Mouse (Mus musculus) heart, embryonic 12.5 days (tissue): ENCODE results near the gene Sec24a. TPM values are rescaled to one million over a fixed set of nuclear protein-coding genes. Genes with fewer than 3 reads are reported as not detected.
"Not testable (repeated sequence)": the region's sequence is repeated elsewhere in the genome, so short reads cannot be mapped to it uniquely, and the experiment has no call there.

Source experiments
- ATAC-seq: fragments of 200-750 bp; cut with Nextera tagmentation; 2 replicates; pipeline ENCODE4 v1.8.0; 2017; ENCODE audit warnings: moderate TSS enrichment, moderate library complexity; ENCODE audit not compliant: insufficient number of reproducible peaks, low FRiP score
- H3K27ac ChIP-seq: fragments of 300-500 bp; sonication (generic); 2 replicates; pipeline ENCODE4 v1.5.1; 2016; ENCODE audit warnings: mild to moderate bottlenecking, moderate library complexity; ENCODE audit not compliant: poor library complexity, severe bottlenecking
- H3K27me3 ChIP-seq: fragments of 300-500 bp; sonication (generic); replicated peaks from 2 replicates; pipeline ENCODE4 v1.6.1; 2016; ENCODE audit warnings: mild to moderate bottlenecking, moderate library complexity
- H3K36me3 ChIP-seq: fragments of 300-500 bp; sonication (generic); 2 replicates; pipeline ENCODE4 v1.6.1; 2016; ENCODE audit warnings: mild to moderate bottlenecking, moderate library complexity
- H3K4me1 ChIP-seq: fragments of 300-500 bp; sonication (generic); replicated peaks from 2 replicates; pipeline ENCODE4 v1.6.1; 2016; ENCODE audit warnings: mild to moderate bottlenecking
- H3K4me2 ChIP-seq: fragments of 300-500 bp; sonication (generic); 2 replicates; pipeline ENCODE4 v1.6.1; 2016; ENCODE audit warnings: mild to moderate bottlenecking, moderate library complexity
- H3K4me3 ChIP-seq: fragments of 300-500 bp; sonication (generic); 2 replicates; pipeline ENCODE4 v1.5.1; 2016; ENCODE audit warnings: mild to moderate bottlenecking
- H3K9ac ChIP-seq: fragments of 300-500 bp; sonication (generic); 2 replicates; pipeline ENCODE4 v1.6.1; 2016; ENCODE audit warnings: mild to moderate bottlenecking, moderate library complexity
- H3K9me3 ChIP-seq: fragments of 300-500 bp; sonication (generic); replicated peaks from 2 replicates; pipeline ENCODE4 v1.6.1; 2016; ENCODE audit warnings: mild to moderate bottlenecking, moderate library complexity
- WGBS: fragments of 180-500 bp; shearing (Covaris S2); methylation state at CpG from one replicate; pipeline ENCODE4 v1.1.7; 2016; 5-methylcytosine and 5-hydroxymethylcytosine counted together
- polyA plus RNA-seq: library from polyadenylated mRNA; unstranded; fragments of >200 nt; fragmentation: Nextera tagmentation; extraction: Ambion mirVana; gene quantifications from 2 replicates; pipeline ENCODE4 v1.2.1, GENCODE M21; 2016

The Sec24a gene
- polyA plus RNA-seq, 1 experiment from 2014 or later: 14.6 TPM

DNA sequence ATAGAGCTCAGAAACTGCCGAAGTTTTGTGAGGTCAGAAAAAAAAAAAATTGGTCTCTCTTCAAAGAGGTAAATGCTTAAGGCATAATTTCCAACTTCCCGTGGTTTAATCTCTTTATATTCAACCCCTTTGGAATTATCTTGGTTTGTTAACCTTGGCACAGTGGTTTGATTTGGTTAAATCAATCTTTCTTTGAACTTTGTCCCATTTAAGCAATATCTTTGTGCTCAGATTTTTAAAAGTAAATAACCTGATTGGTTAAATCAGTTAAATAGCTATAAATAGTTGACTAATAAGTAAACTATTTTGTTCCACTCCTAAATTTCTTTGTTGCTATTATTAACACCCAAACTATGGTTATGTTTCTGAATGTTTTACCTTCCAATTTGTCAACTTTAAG, 4.2 kb downstream of the Sec24a start:
- WGBS: 77% methylated on average over 2 of the region's 2 CpGs

DNA sequence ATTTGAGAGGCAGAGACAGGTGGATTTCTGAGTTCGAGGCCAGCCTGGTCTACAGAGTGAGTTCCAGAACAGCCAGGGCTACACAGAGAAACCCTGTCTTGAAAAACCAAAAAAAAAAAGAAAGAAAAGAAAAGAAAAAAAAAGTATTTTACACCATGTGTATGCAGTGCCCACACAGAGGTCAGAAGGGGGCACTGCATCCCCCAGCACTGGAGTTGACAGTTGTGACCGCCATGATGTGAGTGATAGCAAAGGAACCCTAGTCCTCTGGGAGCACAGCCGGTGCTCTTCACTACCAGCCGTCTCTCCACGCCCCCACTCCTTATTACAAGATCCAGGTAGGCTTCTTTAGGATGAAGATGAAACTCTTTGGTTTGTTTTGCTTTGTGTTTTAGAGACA, 5.2 kb downstream of the Sec24a start:
- ATAC-seq, H3K27me3 ChIP-seq, H3K9ac ChIP-seq, H3K4me3 ChIP-seq, H3K27ac ChIP-seq, H3K36me3 ChIP-seq, H3K4me2 ChIP-seq, H3K9me3 ChIP-seq, H3K4me1 ChIP-seq: not testable (repeated sequence)
- 76% methylated on average over 5 of the region's 5 CpGs for WGBS

More for the DNA sequence above, 4.2 kb downstream of the Sec24a start:
- H3K27me3 ChIP-seq: 0 out of 2 replicates have a peak, but pooled peaks cover 4% of the 10 kb centered on the region
- no peak overlapping the region for H3K4me2 ChIP-seq
- no peaks in the 10 kb centered on the region for H3K9me3 ChIP-seq
- no peak overlapping the region for H3K4me3 ChIP-seq
- H3K36me3 ChIP-seq: no peaks in the 10 kb centered on the region
- no peak for ATAC-seq
- no peak overlapping the region for H3K27ac ChIP-seq
- no peak overlapping the region for H3K9ac ChIP-seq
- peaks cover 6% of the 10 kb centered on the region for H3K4me1 ChIP-seq

DNA sequence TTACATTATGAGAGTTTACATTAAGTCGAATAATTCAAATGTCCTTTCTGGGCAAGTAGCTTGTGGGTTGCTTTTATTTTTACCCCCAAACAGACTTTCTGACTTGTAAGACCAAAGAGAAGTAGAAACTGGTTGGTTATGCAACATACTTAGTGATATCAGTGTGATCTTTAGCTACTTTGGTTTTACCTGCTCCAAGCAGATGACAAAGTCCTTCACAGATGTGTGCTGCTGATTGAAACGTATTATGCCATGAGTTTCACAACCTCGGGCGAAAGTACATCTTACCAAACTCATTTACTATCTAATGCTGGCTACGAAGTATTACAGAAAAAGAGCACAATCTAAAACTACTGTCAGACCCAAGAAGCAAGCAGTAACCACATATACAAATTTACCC, 5.8 kb downstream of the Sec24a start:
- Histone ChIP-seq H3K4me2 (no peak overlapping the region), H3K36me3 (peaks cover 3% of the 10 kb centered on the region), H3K9me3 (no peaks in the 10 kb centered on the region), H3K9ac (no peak overlapping the region), H3K4me3 (no peak overlapping the region), H3K4me1 (peaks cover 6% of the 10 kb centered on the region), H3K27ac (no peak overlapping the region), H3K27me3 (0 out of 2 replicates have a peak, but pooled peaks cover 4% of the 10 kb centered on the region)
- 94% methylated on average over 5 of the region's 5 CpGs for WGBS
- ATAC-seq: no peak

DNA sequence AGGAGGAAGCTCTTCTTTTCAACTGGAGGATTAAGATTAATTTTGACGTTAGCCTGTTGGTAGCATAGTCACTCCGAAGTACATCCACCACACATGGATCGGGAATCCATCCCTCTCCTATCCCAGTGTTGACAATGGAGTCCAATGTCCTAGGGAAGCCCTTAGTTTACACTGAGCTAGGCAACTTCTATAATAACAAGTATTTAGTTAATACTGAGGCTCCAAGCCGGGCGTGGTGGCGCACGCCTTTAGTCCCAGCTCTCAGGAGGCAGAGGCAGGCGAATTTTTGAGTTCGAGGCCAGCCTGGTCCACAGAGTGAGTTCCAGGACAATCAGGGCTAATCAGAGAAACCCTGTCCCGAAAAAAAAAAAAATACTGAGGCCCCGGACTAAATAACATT, 6.4 kb downstream of the Sec24a start:
- peak overlapping the region; percentile 93 for H3K9ac ChIP-seq
- H3K27ac ChIP-seq: no peak overlapping the region; the same call in 1 of the 2 replicates
- 0 out of 2 replicates have a peak, but pooled peaks cover 4% of the 10 kb centered on the region for H3K27me3 ChIP-seq
- peaks cover 6% of the 10 kb centered on the region for H3K4me1 ChIP-seq
- peak overlapping the region; percentile 92 for H3K4me3 ChIP-seq
- no peak for ATAC-seq
- WGBS: 80% methylated on average over 11 of the region's 11 CpGs
- no peaks in the 10 kb centered on the region for H3K9me3 ChIP-seq
- H3K36me3 ChIP-seq: peaks cover 3% of the 10 kb centered on the region
- peak overlapping the region; percentile 80 for H3K4me2 ChIP-seq

DNA sequence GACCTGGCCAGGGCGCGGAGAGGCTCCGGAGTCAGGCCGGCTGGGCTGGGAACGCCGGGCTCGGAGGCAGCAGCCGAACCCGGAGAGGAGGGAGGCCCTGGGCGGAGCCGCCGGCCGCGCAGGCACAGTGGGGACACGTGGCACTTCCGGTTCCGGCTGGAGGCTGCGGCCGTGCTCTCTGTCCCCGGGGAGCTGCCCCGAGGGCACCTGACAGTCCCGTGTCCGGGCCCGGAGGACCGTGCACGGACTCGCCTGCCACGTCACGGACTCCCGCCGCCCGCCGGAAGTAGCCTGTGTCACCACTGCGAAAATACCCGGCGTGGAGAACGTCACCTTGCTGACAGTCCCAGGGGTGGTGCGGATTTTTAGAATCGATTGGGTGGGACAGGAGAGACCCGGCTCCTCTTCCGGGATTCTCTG, 7.1 kb downstream of the Sec24a start:
- 0 out of 2 replicates have a peak, but pooled peaks cover 4% of the 10 kb centered on the region for H3K27me3 ChIP-seq
- peak; percentile 98 for ATAC-seq
- H3K9ac ChIP-seq: peak overlapping the region; percentile 93
- peak overlapping the region; percentile 79 for H3K27ac ChIP-seq
- peaks cover 3% of the 10 kb centered on the region for H3K36me3 ChIP-seq
- H3K4me1 ChIP-seq: peaks cover 6% of the 10 kb centered on the region
- peak overlapping the region; percentile 92 for H3K4me3 ChIP-seq
- H3K4me2 ChIP-seq: peak overlapping the region; percentile 80
- 0% methylated on average over 41 of the region's 41 CpGs for WGBS
- no peaks in the 10 kb centered on the region for H3K9me3 ChIP-seq

DNA sequence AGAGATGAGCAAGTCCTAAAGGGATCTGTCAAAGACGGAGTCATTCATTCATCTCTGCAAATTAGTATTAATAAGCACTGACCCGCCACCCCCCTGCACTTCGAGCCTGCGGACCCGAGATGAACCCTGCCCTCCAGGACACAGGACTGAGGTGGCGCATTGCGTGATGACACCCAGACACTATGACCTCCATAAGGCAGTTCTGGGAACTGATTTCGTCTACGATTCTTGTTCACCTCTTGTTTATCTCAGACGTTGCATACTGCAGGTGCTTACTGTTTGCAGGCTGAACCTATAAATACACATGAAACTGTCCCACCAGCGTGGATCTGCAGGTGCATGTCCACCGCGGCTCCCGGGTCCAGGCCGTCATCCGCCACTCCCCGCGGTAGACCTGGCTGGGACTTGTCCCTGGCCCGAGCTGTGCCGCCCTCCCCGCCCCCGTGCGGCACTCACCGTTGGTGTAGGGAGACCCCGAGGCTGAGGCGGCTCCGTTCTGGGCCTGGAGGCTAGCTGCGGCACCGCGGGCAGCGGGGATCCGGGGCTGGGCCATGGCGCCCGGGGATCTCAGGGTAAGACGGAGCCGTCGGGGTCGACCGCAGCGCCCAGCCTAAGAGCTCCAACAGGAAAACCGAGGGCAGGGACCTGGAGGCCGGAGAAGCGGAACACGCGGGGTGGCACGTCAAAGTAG, 7.7 kb downstream of the Sec24a start:
- ATAC-seq: peak; percentile 77
- peak overlapping the region; percentile 80 for H3K4me2 ChIP-seq
- WGBS: under 1% methylated on average over 46 of the region's 46 CpGs

DNA sequence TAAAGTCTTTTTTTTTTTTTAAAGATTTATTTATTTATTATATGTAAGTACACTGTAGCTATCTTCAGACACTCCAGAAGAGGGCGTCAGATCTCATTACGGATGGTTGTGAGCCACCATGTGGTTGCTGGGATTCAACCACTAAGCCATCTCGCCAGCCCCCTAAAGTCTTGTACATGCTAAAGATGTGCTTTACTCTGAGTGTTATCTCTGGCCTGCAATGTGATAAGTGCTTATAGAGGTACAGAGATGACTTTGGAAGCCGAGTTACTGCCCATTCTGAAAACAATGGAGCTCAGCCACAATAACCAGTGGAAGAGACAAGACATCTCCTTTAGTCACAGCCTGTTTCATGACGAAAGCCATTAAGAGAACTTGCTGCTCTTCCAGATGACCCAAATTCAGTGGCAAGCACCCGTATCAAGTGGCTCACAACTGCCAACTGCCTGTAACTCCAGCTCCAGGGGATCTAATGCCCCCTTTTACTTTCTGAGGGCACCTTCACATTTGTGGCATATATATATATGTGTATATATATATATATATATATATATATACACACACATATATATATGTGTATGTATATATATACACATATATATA, 11.7 kb downstream of the Sec24a start:
- 64% methylated on average over 6 of the region's 6 CpGs for WGBS
- H3K4me3 ChIP-seq, H3K9me3 ChIP-seq, H3K27me3 ChIP-seq, H3K4me1 ChIP-seq, H3K9ac ChIP-seq, H3K4me2 ChIP-seq, H3K27ac ChIP-seq, ATAC-seq: not testable (repeated sequence)
- peaks cover 21% of the 10 kb centered on the region for H3K36me3 ChIP-seq

More for the DNA sequence above, 7.7 kb downstream of the Sec24a start:
- H3K4me3 ChIP-seq: peak overlapping the region; percentile 92
- H3K27ac ChIP-seq: peak overlapping the region; percentile 79
- H3K36me3 ChIP-seq: peaks cover 3% of the 10 kb centered on the region
- no peaks in the 10 kb centered on the region for H3K9me3 ChIP-seq
- peaks cover 6% of the 10 kb centered on the region for H3K4me1 ChIP-seq
- peak overlapping the region; percentile 93 for H3K9ac ChIP-seq
- H3K27me3 ChIP-seq: 0 out of 2 replicates have a peak, but pooled peaks cover 3% of the 10 kb centered on the region

DNA sequence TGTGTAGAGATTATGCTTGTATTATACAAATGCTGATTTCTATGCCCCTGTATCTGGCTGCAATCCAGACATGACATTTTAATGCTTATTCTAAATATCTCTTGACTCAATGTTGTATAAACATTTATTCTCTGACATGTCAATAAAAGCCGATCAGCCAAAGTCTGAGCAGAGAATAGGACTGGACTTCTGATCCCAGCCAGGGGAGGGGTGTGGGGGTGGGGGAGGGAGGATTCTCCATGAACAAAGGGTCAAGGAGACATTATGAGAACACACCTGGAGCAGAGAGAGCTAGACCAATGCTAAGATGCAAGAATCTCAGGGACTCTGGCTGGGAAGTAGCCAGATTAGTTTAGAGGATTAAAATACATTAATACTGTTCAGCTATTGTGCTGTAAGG, 17.3 kb downstream of the Sec24a start:
- ATAC-seq: no peak
- Histone ChIP-seq H3K36me3 (peaks cover 48% of the 10 kb centered on the region), H3K9me3 (no peaks in the 10 kb centered on the region), H3K9ac (no peak overlapping the region), H3K4me1 (no peaks in the 10 kb centered on the region), H3K27me3 (no peaks in the 10 kb centered on the region), H3K27ac (no peak overlapping the region), H3K4me2 (no peak overlapping the region), H3K4me3 (no peak overlapping the region)
- 91% methylated on average over 1 of the region's 1 CpGs for WGBS

DNA sequence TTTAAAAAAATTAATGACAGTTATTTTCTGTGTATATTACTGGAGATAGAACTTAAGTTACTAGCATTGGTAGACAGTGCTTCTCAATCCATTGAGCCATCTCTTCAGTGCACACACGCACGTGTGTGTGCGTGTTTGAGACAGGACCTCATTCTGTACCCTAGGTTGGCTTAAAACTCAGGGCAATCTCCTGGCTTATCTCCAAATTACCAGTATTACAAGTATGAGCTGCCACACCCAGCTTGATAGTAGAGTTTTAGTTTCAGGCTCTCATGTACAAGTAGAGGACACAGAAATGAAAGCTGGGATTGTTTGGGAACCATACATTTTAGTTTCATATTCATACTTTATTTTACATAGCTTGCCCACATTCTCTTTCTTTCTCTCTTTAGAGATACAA, 22.7 kb downstream of the Sec24a start:
- no peak for ATAC-seq
- WGBS: 97% methylated on average over 3 of the region's 3 CpGs
- no peak overlapping the region for H3K4me3 ChIP-seq
- H3K36me3 ChIP-seq: peaks cover 49% of the 10 kb centered on the region
- H3K27me3 ChIP-seq: no peaks in the 10 kb centered on the region
- H3K4me1 ChIP-seq: no peaks in the 10 kb centered on the region
- H3K9ac ChIP-seq: no peak overlapping the region
- H3K4me2 ChIP-seq: no peak overlapping the region
- H3K27ac ChIP-seq: no peak overlapping the region
- no peaks in the 10 kb centered on the region for H3K9me3 ChIP-seq

DNA sequence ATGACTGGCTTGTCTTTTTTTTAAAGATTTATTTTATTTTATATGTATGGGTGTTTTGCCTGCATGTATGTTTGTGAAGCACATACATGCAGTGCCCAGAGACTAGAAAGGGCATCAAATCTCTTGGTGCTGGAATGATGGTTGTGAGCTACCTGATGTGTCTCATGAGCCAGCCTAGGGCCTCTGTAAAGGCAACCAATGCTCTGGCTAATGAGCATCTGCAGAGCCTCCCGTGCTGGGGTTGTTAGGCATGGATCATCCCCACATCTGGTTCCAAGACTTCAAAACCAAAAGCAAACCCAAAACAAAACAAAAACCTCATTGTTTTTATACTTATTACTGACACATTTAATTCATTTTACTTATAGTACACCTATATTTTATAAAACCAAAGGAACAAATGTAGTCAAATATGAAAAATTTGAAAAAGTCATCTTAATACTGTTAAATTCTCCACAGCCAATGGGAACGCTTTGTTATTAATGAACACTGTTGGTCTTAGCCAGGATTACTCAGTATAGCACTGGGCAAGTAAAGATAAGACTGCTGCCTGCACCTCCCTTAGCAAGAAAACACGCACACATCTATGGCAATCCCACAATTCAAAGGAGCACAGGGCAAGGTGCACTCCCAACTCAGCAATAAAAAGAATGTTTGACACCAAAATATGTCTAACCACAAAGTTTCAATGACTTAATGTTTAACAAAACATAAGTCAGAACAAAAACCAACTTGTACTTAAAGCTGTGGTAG, 24.6 kb downstream of the Sec24a start:
- no peaks in the 10 kb centered on the region for H3K27me3 ChIP-seq
- no peaks in the 10 kb centered on the region for H3K4me1 ChIP-seq
- 76% methylated on average over 3 of the region's 3 CpGs for WGBS
- peaks cover 59% of the 10 kb centered on the region for H3K36me3 ChIP-seq
- no peak overlapping the region for H3K4me3 ChIP-seq
- no peaks in the 10 kb centered on the region for H3K9me3 ChIP-seq
- no peak overlapping the region for H3K27ac ChIP-seq
- H3K9ac ChIP-seq: no peak overlapping the region
- ATAC-seq: no peak
- no peak overlapping the region for H3K4me2 ChIP-seq

DNA sequence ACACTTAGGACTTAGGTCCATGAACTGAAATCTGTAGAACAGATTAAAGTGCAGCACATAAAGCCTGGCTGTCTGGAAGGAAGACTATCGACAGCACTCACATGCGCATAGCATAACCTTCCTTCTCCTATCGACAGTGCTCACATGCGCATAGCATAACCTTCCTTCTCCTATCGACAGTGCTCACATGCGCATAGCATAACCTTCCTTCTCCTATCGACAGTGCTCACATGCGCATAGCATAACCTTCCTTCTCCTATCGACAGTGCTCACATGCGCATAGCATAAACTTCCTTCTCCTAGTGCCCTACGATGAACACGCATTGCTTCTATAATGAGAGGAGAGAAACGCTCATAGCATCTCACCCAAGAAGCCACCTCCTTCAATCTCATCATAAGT, 29.2 kb downstream of the Sec24a start:
- not testable (repeated sequence) for H3K4me2 ChIP-seq, H3K27me3 ChIP-seq, H3K9me3 ChIP-seq, H3K9ac ChIP-seq, H3K27ac ChIP-seq, H3K4me1 ChIP-seq, ATAC-seq, H3K4me3 ChIP-seq
- H3K36me3 ChIP-seq: peaks cover 61% of the 10 kb centered on the region
- 94% methylated on average over 13 of the region's 13 CpGs for WGBS
